Mouse (Mus musculus) liver, embryonic 14.5 days (tissue): ENCODE measurements around the gene Kcnk18.

ENCODE experiments used
- CTCF ChIP-seq: IDR thresholded peaks from 2 replicates; pipeline ENCODE4 v1.5.1; 2016; ENCODE audit warnings: antibody characterized with exemption, low read depth, control low read depth
- EP300 ChIP-seq: IDR thresholded peaks from 2 replicates; pipeline ENCODE4 v1.6.1; 2016; ENCODE audit warnings: antibody characterized with exemption, low read depth

GRCm38 (mm10) chr19:59173341-59174015 lies 45.5 kb upstream of the Kcnk18 start:
- TF ChIP-seq CTCF (no peak), EP300 (no peak)
